Mouse (Mus musculus): ENCODE measurements around the gene Tmem184c. TPM values are rescaled to one million over a fixed set of nuclear protein-coding genes. Genes with fewer than 3 reads are reported as not detected.

Gene Tmem184c
- polyA plus RNA-seq, 1 experiment from 2014 or later: 44.3 TPM

DNA sequence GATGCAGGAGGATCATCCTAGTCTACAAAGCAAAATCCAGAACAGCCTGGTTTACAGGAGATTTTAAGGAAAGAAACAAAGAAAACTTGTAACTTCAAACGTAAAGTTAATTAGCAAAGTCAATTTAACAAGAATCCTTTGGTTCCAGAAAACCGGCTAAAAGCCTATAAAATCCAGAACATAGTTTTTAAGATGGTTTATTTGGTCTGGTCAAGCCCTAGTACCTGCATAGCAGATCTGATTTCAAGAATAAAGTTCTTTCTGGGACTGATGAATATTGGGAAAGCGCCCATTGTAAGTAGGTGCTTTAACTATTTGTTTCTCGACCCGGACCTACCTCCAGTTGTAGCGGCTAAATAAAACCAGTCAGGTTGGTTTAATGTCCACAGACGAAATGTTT, 877 bp downstream of the Tmem184c start:
- DNase-seq (ENCODE audit: extremely low spot score, low spot score): no peak
- no peaks in the 10 kb centered on the region; the same call in 1 of the 2 replicates for H3K9me3 ChIP-seq
- H3K27me3 ChIP-seq (ENCODE audit: poor library complexity, severe bottlenecking): no peaks in the 10 kb centered on the region
- peak overlapping the region; percentile 90 for H3K4me3 ChIP-seq
- peaks cover 15% of the 10 kb centered on the region for H3K36me3 ChIP-seq (replicated peaks)
- H3K4me1 ChIP-seq: peaks cover 14% of the 10 kb centered on the region
- H3K27ac ChIP-seq: peak overlapping the region; percentile 87
- WGBS: 11% methylated on average over 7 of the region's 7 CpGs

- no peaks in the 10 kb centered on the region for H3K27me3 ChIP-seq (ENCODE audit: poor library complexity, severe bottlenecking)
- DNase-seq (ENCODE audit: extremely low spot score, low spot score): no peak
- WGBS: 90% methylated on average over 4 of the region's 4 CpGs
- no peak overlapping the region for H3K4me3 ChIP-seq
- H3K36me3 ChIP-seq (replicated peaks): peaks cover 33% of the 10 kb centered on the region
- no peak overlapping the region for H3K27ac ChIP-seq
- H3K9me3 ChIP-seq: no peaks in the 10 kb centered on the region
- no peaks in the 10 kb centered on the region for H3K4me1 ChIP-seq
Measured at GRCm38 (mm10) chr8:77584174-77584573, 26.3 kb downstream of the Tmem184c start.

GRCm38 (mm10) chr8:77577674-77578073, 32.8 kb downstream of the Tmem184c start:
- Histone ChIP-seq H3K27ac (no peak overlapping the region), H3K9me3 (no peaks in the 10 kb centered on the region), H3K4me1 (no peaks in the 10 kb centered on the region), H3K4me3 (no peak overlapping the region), H3K36me3 (replicated peaks) (peaks cover 73% of the 10 kb centered on the region), H3K27me3 (ENCODE audit: poor library complexity, severe bottlenecking) (no peaks in the 10 kb centered on the region)
- no peak for DNase-seq (ENCODE audit: extremely low spot score, low spot score)
- 92% methylated on average over 7 of the region's 7 CpGs for WGBS

DNA sequence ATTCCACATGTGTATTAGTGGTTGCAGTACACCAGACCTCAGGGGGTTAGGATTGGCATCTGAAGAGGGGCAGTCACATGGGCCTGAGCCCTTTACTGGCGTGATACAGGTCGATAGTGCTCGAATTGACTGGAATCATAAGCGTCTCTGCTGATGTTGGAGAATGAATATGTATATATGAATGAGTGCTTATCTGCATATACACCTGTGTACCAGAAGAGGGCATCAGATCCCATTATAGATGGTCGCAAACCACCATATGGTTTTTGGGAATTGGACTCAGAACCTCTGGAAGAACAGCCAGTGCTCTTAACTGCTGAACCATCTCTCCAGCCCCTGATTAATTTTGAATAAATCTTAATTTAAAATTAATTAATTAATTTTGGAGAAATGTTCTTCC, 36.3 kb downstream of the Tmem184c start:
- Histone ChIP-seq H3K4me3 (no peak overlapping the region), H3K27ac (no peak overlapping the region), H3K36me3 (replicated peaks) (peaks cover 65% of the 10 kb centered on the region), H3K9me3 (no peaks in the 10 kb centered on the region), H3K27me3 (ENCODE audit: poor library complexity, severe bottlenecking) (no peaks in the 10 kb centered on the region), H3K4me1 (no peaks in the 10 kb centered on the region)
- WGBS: 83% methylated on average over 5 of the region's 5 CpGs
- no peak for DNase-seq (ENCODE audit: extremely low spot score, low spot score)

GRCm38 (mm10) chr8:77561441-77561840, 49.1 kb downstream of the Tmem184c start:
- 91% methylated on average over 3 of the region's 3 CpGs for WGBS
- no peak for DNase-seq (ENCODE audit: extremely low spot score, low spot score)
- peaks cover 96% of the 10 kb centered on the region for H3K36me3 ChIP-seq (replicated peaks)
- H3K9me3 ChIP-seq: no peaks in the 10 kb centered on the region
- H3K4me1 ChIP-seq: no peaks in the 10 kb centered on the region
- H3K27ac ChIP-seq: no peak overlapping the region
- no peak overlapping the region for H3K4me3 ChIP-seq
- no peaks in the 10 kb centered on the region for H3K27me3 ChIP-seq (ENCODE audit: poor library complexity, severe bottlenecking)

GRCm38 (mm10) chr8:77552491-77552890, 58.0 kb downstream of the Tmem184c start:
- Histone ChIP-seq H3K27ac (no peak overlapping the region), H3K9me3 (no peaks in the 10 kb centered on the region), H3K36me3 (replicated peaks) (peaks cover 63% of the 10 kb centered on the region), H3K4me3 (no peak overlapping the region), H3K4me1 (peaks cover 20% of the 10 kb centered on the region), H3K27me3 (ENCODE audit: poor library complexity, severe bottlenecking) (no peaks in the 10 kb centered on the region)
- no peak for DNase-seq (ENCODE audit: extremely low spot score, low spot score)
- 95% methylated on average over 3 of the region's 3 CpGs for WGBS

GRCm38 (mm10) chr8:77549881-77550580, 60.5 kb downstream of the Tmem184c start:
- no peak for DNase-seq (ENCODE audit: extremely low spot score, low spot score)
- peaks cover 20% of the 10 kb centered on the region for H3K4me1 ChIP-seq
- peak overlapping the region; percentile 87 for H3K4me3 ChIP-seq
- peak overlapping the region; percentile 95 for H3K27ac ChIP-seq
- no peaks in the 10 kb centered on the region for H3K27me3 ChIP-seq (ENCODE audit: poor library complexity, severe bottlenecking)
- no peaks in the 10 kb centered on the region for H3K9me3 ChIP-seq
- 33% methylated on average over 7 of the region's 7 CpGs for WGBS
- H3K36me3 ChIP-seq (replicated peaks): peaks cover 39% of the 10 kb centered on the region

GRCm38 (mm10) chr8:77549121-77549706, 61.3 kb downstream of the Tmem184c start, which contains the start of gene Prmt9:
Prmt9 (plus strand) TSS chr8:77549397.
- 4% methylated on average over 42 of the region's 42 CpGs for WGBS
- Histone ChIP-seq H3K4me3 (peak within 1 kb of the TSS; percentile 87), H3K4me1 (peaks cover 20% of the 10 kb centered on the region), H3K36me3 (replicated peaks) (peaks cover 32% of the 10 kb centered on the region), H3K27ac (peak within 1 kb of the TSS; percentile 95), H3K9me3 (no peaks in the 10 kb centered on the region), H3K27me3 (ENCODE audit: poor library complexity, severe bottlenecking) (no peaks in the 10 kb centered on the region)
- DNase-seq (ENCODE audit: extremely low spot score, low spot score): peak; percentile 87

Other genes with a start within 250 kb of the Tmem184c start
- gene Arhgap10, start 92.7 kb downstream of the Tmem184c start, polyA plus RNA-seq (2016; fragmentation: Nextera tagmentation; extraction: Ambion mirVana): 20.9 and 21.0 TPM in 2 replicates
- gene Prmt9, start 61.3 kb downstream of the Tmem184c start, polyA plus RNA-seq (2016; fragmentation: Nextera tagmentation; extraction: Ambion mirVana): 22.6 and 23.0 TPM in 2 replicates
- gene Ednra, start 113.8 kb upstream of the Tmem184c start, polyA plus RNA-seq (2016; fragmentation: Nextera tagmentation; extraction: Ambion mirVana): 19.8 and 21.5 TPM in 2 replicates